Mouse (Mus musculus): ENCODE data around the gene Cdkal1.

Gene Cdkal1

DNA sequence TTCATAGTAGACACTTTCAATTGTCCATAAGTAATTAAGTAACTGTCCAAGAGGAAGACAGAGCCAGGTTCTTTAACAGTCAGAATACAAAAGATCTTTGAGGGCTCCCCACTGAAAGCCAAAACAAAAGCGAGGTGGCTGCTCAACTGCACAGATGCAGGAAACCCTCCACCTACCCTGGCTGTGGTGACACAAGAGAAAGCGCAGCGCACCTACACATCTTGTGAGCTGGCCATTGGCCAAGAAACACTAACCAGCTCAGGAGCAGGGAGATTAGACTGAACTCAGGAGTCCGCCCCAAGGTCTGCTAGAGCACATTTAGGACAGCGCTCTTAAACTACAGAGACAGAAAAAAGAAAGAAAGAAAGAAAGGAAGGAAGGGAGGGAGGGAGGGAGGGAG is 226.9 kb downstream of the Cdkal1 start:
- peak; percentile 37 for DNase-seq (ENCODE audit: low read depth, low spot score)

- no peak for DNase-seq (ENCODE audit: low read depth, low spot score)
Measured at GRCm38 (mm10) chr13:29627438-29628124, 227.9 kb downstream of the Cdkal1 start.

DNA sequence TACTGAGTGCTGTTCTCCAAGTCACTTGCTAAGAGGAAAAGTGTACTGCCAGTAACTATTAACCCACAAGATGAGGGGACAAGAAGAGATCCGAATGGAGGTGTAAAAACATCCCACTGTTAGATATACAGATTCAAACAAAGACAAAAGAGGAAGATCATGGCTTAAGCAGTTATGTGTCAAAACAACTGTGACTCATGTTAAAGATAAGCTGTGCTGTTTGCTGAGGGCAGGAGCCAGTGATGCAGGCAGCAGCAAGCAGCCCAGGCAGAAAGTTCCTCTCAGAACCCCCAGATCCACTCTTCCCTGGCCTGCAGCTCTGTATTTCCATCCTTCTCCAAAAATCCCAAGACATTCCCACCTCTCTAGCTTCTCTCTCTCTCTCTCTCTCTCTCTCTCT is 230.5 kb downstream of the Cdkal1 start:
- DNase-seq (ENCODE audit: low read depth, low spot score): no peak

- DNase-seq (ENCODE audit: low read depth, low spot score): no peak
Measured at GRCm38 (mm10) chr13:29623636-29624239, 231.7 kb downstream of the Cdkal1 start.

GRCm38 (mm10) chr13:29621881-29622280 is 233.6 kb downstream of the Cdkal1 start:
- no peak for DNase-seq (ENCODE audit: low read depth, low spot score)

- no peak for DNase-seq (ENCODE audit: low read depth, low spot score)
Measured at GRCm38 (mm10) chr13:29621363-29621762, 234.1 kb downstream of the Cdkal1 start.

DNA sequence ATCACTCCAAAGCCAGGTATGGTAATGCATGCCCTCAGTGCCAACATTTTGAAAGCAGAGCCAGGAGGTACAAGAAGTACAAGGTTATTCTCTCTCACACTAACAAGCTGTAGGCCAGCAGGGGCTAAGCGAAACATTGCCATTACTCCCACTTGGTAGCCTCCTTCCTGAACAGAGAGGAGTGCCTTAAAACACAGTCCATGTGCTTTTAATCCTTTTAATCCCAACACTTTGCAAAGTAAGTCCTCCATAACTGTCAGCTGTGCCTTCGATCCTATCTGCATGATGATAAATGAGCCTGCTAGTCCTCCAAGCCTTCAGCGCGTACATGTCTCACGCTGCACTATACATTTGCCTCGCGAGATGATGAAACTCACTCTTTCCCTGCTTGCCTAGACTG is 234.6 kb downstream of the Cdkal1 start:
- no peak for DNase-seq (ENCODE audit: low read depth, low spot score)

- DNase-seq (ENCODE audit: low read depth, low spot score): no peak
Measured at GRCm38 (mm10) chr13:29616654-29617171, 238.8 kb downstream of the Cdkal1 start.

DNA sequence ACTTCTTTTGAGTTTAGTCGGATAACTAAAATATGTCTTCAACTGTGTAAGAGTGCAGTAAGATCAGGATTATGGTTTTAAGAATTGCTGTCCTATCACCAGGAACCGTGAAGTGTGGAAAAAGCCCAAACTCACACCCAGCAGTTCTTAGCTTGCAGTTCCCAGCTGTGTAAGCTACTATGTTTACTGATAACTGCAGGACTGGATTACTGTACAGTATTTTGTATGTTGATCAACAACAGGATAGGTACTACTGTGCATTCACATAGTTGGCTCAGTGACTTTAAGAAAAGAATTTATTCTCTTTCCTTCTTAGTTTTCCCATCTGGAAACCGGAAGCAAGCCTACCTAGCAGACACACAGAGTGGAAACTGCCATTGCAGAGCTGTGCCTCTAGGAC is 239.5 kb downstream of the Cdkal1 start:
- no peak for DNase-seq (ENCODE audit: low read depth, low spot score)

DNA sequence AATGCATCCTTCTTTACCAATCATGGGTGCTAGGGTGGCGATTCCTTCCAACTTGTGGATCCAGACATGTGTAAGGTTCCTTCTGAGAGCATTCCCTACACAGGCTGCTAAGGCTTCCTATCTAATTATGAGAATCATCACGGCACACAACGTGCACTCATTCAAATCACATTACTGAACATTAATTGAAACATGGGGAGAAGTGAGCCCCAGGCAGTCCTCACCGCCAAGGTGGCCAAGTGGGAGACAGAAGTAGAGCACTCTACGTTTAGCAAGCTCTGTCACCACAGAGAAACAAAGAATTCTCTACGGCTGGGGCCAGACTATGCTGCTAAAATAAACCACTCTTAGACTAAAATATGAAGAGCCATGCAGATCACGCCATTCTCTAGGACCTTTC is 240.4 kb downstream of the Cdkal1 start:
- no peak for DNase-seq (ENCODE audit: low read depth, low spot score)

GRCm38 (mm10) chr13:29610051-29610931 is 245.2 kb downstream of the Cdkal1 start:
- DNase-seq (ENCODE audit: low read depth, low spot score): no peak

- DNase-seq (ENCODE audit: low read depth, low spot score): no peak
Measured at GRCm38 (mm10) chr13:29609441-29609840, 246.0 kb downstream of the Cdkal1 start.

GRCm38 (mm10) chr13:29604241-29604640 is 251.2 kb downstream of the Cdkal1 start:
- peak; percentile 36 for DNase-seq (ENCODE audit: low read depth, low spot score)

GRCm38 (mm10) chr13:29603597-29603996 is 251.9 kb downstream of the Cdkal1 start:
- DNase-seq (ENCODE audit: low read depth, low spot score): no peak

GRCm38 (mm10) chr13:29601033-29601432 is 254.4 kb downstream of the Cdkal1 start:
- no peak for DNase-seq (ENCODE audit: low read depth, low spot score)

GRCm38 (mm10) chr13:29599646-29600045 is 255.8 kb downstream of the Cdkal1 start:
- DNase-seq (ENCODE audit: low read depth, low spot score): no peak

DNA sequence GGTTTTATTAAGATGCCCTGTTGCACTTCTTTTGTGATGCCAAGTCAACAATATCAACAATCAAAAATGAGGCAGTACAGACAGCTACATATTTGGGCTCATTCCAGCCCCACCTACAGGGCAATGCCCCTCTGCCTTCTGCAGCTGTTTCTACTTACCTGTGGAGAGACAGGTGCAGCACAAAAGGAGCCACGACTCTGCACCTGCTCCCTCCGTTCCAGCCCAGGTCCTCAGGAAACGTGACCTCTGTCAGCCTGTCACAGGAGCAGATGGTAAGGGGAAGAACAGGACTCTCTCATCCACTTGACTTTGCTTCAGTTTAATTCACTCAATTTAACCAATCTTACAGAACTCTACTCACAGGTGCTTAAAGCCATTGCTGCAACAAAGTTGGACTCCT is 258.7 kb downstream of the Cdkal1 start:
- no peak for DNase-seq (ENCODE audit: low read depth, low spot score)

- DNase-seq (ENCODE audit: low read depth, low spot score): no peak
Measured at GRCm38 (mm10) chr13:29593096-29593495, 262.4 kb downstream of the Cdkal1 start.

- DNase-seq (ENCODE audit: low read depth, low spot score): no peak
Measured at GRCm38 (mm10) chr13:29590685-29591084, 264.8 kb downstream of the Cdkal1 start.

DNA sequence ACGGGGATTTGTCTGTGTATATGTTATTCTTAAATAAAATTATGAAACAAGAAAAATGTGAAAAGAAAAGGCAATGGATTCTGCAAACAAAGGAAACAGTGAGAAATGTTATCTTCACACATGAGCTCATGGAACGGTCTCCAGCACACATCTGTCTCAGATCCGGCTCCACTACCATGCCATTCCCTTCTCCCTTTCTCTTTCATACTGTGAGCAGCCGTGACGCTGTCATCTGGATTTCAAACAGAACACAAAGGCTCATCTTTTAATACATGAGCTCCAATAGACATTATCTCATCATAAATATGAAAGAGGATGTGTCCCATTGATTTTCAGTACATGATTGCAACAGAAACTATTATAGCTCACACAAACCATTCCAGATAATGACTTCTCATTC is 265.3 kb downstream of the Cdkal1 start:
- no peak for DNase-seq (ENCODE audit: low read depth, low spot score)

DNA sequence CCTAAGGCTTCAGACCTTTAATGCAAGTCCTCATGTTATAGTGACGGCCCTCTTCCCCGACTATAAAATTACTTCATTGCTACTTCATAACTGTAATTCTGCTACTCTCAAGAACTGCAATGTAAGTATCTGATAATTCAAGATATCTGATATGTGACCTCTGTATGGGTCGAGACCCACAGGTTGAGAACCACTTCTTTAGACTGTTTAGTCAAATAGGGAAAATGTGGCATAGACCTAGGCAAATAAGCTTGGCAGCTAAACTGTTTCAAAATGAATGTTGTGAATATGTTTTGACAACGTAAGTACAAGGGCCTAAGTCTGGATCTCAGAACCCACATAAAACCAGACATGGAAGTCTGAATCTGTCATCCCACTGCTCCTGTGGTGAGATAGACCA is 266.8 kb downstream of the Cdkal1 start:
- no peak for DNase-seq (ENCODE audit: low read depth, low spot score)

All from CD4-positive, CD25-positive, alpha-beta regulatory T cell, adult 2 months (primary cell).